Mouse (Mus musculus): ENCODE data around the gene Ccl1. TPM values are rescaled to one million over a fixed set of nuclear protein-coding genes. Genes with fewer than 3 reads are reported as not detected.

Gene Ccl1
- polyA plus RNA-seq, 1 experiment, result not detected

GRCm38 (mm10) chr11:82226976-82227375 lies 78.5 kb downstream of the Ccl1 start:
- Histone ChIP-seq H3K4me3 (replicated peaks) (no peak overlapping the region), H3K27me3 (ENCODE audit: control insufficient read depth) (no peaks in the 10 kb centered on the region), H3K36me3 (ENCODE audit: control insufficient read depth) (no peaks in the 10 kb centered on the region), H3K4me1 (ENCODE audit: control insufficient read depth) (no peaks in the 10 kb centered on the region), H3K9me3 (ENCODE audit: control insufficient read depth, low read length) (no peaks in the 10 kb centered on the region)
- TF ChIP-seq TAL1 (IDR thresholded peaks at IDR 0.05; ENCODE audit: low read length) (no peak), GATA1 (IDR thresholded peaks at IDR 0.05; ENCODE audit: low read length) (no peak)

GRCm38 (mm10) chr11:82225936-82226335 lies 79.6 kb downstream of the Ccl1 start:
- H3K9me3 ChIP-seq (ENCODE audit: control insufficient read depth, low read length), result no peaks in the 10 kb centered on the region
- TF ChIP-seq TAL1 (IDR thresholded peaks at IDR 0.05; ENCODE audit: low read length) (no peak), GATA1 (IDR thresholded peaks at IDR 0.05; ENCODE audit: low read length) (no peak)
- no peaks in the 10 kb centered on the region for H3K27me3 ChIP-seq (ENCODE audit: control insufficient read depth)
- no peaks in the 10 kb centered on the region for H3K4me1 ChIP-seq (ENCODE audit: control insufficient read depth)
- H3K4me3 ChIP-seq (replicated peaks), result no peak overlapping the region
- H3K36me3 ChIP-seq (ENCODE audit: control insufficient read depth), result no peaks in the 10 kb centered on the region

- Histone ChIP-seq H3K36me3 (ENCODE audit: control insufficient read depth) (no peaks in the 10 kb centered on the region), H3K27me3 (ENCODE audit: control insufficient read depth) (no peaks in the 10 kb centered on the region), H3K4me3 (replicated peaks) (no peak overlapping the region), H3K9me3 (ENCODE audit: control insufficient read depth, low read length) (no peaks in the 10 kb centered on the region), H3K4me1 (ENCODE audit: control insufficient read depth) (no peaks in the 10 kb centered on the region)
- TF ChIP-seq TAL1 (IDR thresholded peaks at IDR 0.05; ENCODE audit: low read length) (no peak), GATA1 (IDR thresholded peaks at IDR 0.05; ENCODE audit: low read length) (no peak)
Measured at GRCm38 (mm10) chr11:82216531-82216930, 89.0 kb downstream of the Ccl1 start.

GRCm38 (mm10) chr11:82214405-82214804 lies 91.1 kb downstream of the Ccl1 start:
- Histone ChIP-seq H3K36me3 (ENCODE audit: control insufficient read depth) (no peaks in the 10 kb centered on the region), H3K4me3 (replicated peaks) (no peak overlapping the region), H3K4me1 (ENCODE audit: control insufficient read depth) (no peaks in the 10 kb centered on the region), H3K27me3 (ENCODE audit: control insufficient read depth) (no peaks in the 10 kb centered on the region), H3K9me3 (ENCODE audit: control insufficient read depth, low read length) (no peaks in the 10 kb centered on the region)
- TF ChIP-seq TAL1 (IDR thresholded peaks at IDR 0.05; ENCODE audit: low read length) (no peak), GATA1 (IDR thresholded peaks at IDR 0.05; ENCODE audit: low read length) (no peak)

- H3K4me1 ChIP-seq (ENCODE audit: control insufficient read depth), result no peaks in the 10 kb centered on the region
- H3K27me3 ChIP-seq (ENCODE audit: control insufficient read depth), result no peaks in the 10 kb centered on the region
- no peak overlapping the region for H3K4me3 ChIP-seq (replicated peaks)
- no peaks in the 10 kb centered on the region for H3K36me3 ChIP-seq (ENCODE audit: control insufficient read depth)
- H3K9me3 ChIP-seq (ENCODE audit: control insufficient read depth, low read length), result no peaks in the 10 kb centered on the region
- TF ChIP-seq GATA1 (IDR thresholded peaks at IDR 0.05; ENCODE audit: low read length) (no peak), TAL1 (IDR thresholded peaks at IDR 0.05; ENCODE audit: low read length) (no peak)
Measured at GRCm38 (mm10) chr11:82206960-82207488, 98.5 kb downstream of the Ccl1 start.

GRCm38 (mm10) chr11:82205221-82205620 lies 100.3 kb downstream of the Ccl1 start:
- Histone ChIP-seq H3K27me3 (ENCODE audit: control insufficient read depth) (no peaks in the 10 kb centered on the region), H3K4me3 (replicated peaks) (no peak overlapping the region), H3K36me3 (ENCODE audit: control insufficient read depth) (no peaks in the 10 kb centered on the region), H3K4me1 (ENCODE audit: control insufficient read depth) (no peaks in the 10 kb centered on the region), H3K9me3 (ENCODE audit: control insufficient read depth, low read length) (no peaks in the 10 kb centered on the region)
- TF ChIP-seq TAL1 (IDR thresholded peaks at IDR 0.05; ENCODE audit: low read length) (no peak), GATA1 (IDR thresholded peaks at IDR 0.05; ENCODE audit: low read length) (no peak)

- Histone ChIP-seq H3K9me3 (ENCODE audit: control insufficient read depth, low read length) (no peaks in the 10 kb centered on the region), H3K36me3 (ENCODE audit: control insufficient read depth) (no peaks in the 10 kb centered on the region), H3K27me3 (ENCODE audit: control insufficient read depth) (no peaks in the 10 kb centered on the region), H3K4me3 (replicated peaks) (no peak overlapping the region), H3K4me1 (ENCODE audit: control insufficient read depth) (no peaks in the 10 kb centered on the region)
- no peak for TF ChIP-seq TAL1 (IDR thresholded peaks at IDR 0.05; ENCODE audit: low read length)
- no peak for TF ChIP-seq GATA1 (IDR thresholded peaks at IDR 0.05; ENCODE audit: low read length)
Measured at GRCm38 (mm10) chr11:82203706-82204105, 101.8 kb downstream of the Ccl1 start.

- no peak overlapping the region for H3K4me3 ChIP-seq (replicated peaks)
- TF ChIP-seq GATA1 (IDR thresholded peaks at IDR 0.05; ENCODE audit: low read length), result no peak
- TF ChIP-seq TAL1 (IDR thresholded peaks at IDR 0.05; ENCODE audit: low read length), result no peak
- H3K36me3 ChIP-seq (ENCODE audit: control insufficient read depth), result no peaks in the 10 kb centered on the region
- H3K4me1 ChIP-seq (ENCODE audit: control insufficient read depth), result no peaks in the 10 kb centered on the region
- no peaks in the 10 kb centered on the region for H3K9me3 ChIP-seq (ENCODE audit: control insufficient read depth, low read length)
- H3K27me3 ChIP-seq (ENCODE audit: control insufficient read depth), result no peaks in the 10 kb centered on the region
Measured at GRCm38 (mm10) chr11:82197774-82198173, 107.7 kb downstream of the Ccl1 start.

GRCm38 (mm10) chr11:82194980-82195379 lies 110.5 kb downstream of the Ccl1 start:
- Histone ChIP-seq H3K4me1 (ENCODE audit: control insufficient read depth) (no peaks in the 10 kb centered on the region), H3K9me3 (ENCODE audit: control insufficient read depth, low read length) (no peaks in the 10 kb centered on the region), H3K27me3 (ENCODE audit: control insufficient read depth) (no peaks in the 10 kb centered on the region), H3K4me3 (replicated peaks) (no peak overlapping the region), H3K36me3 (ENCODE audit: control insufficient read depth) (no peaks in the 10 kb centered on the region)
- TF ChIP-seq GATA1 (IDR thresholded peaks at IDR 0.05; ENCODE audit: low read length), result no peak

- Histone ChIP-seq H3K4me1 (ENCODE audit: control insufficient read depth) (no peaks in the 10 kb centered on the region), H3K4me3 (replicated peaks) (no peak overlapping the region), H3K27me3 (ENCODE audit: control insufficient read depth) (no peaks in the 10 kb centered on the region), H3K36me3 (ENCODE audit: control insufficient read depth) (no peaks in the 10 kb centered on the region), H3K9me3 (ENCODE audit: control insufficient read depth, low read length) (no peaks in the 10 kb centered on the region)
- TF ChIP-seq GATA1 (IDR thresholded peaks at IDR 0.05; ENCODE audit: low read length) (no peak), TAL1 (IDR thresholded peaks at IDR 0.05; ENCODE audit: low read length) (no peak)
Measured at GRCm38 (mm10) chr11:82193826-82194225, 111.7 kb downstream of the Ccl1 start.
